Mouse (Mus musculus): ENCODE results near the gene Chaf1a.

DNA sequence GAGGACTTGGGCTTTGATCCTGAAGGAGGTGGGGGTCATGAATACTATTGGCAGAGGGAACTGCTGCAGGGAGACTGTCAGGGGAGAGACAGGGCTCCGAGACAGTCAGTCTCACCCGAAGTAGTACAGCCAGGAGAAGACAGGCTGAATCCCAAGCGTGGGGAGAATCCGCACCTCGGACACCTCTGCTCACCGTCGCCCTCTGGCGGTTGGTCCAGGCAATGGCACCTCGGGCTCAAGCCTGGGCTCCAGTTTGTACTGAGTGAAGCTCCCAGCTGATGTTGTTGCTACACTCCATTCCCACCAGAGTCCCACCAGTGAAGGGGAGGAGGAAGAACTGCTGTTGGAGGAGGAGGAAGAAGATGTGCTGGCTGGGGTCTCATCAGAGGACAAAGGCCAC lies 29.6 kb upstream of the Chaf1a start:
- no peak for TF ChIP-seq POLR2A (IDR thresholded peaks at IDR 0.05; ENCODE audit: borderline replicate concordance, extremely low read depth, low read depth, low read length)
- peak; percentile 97 for TF ChIP-seq CTCF (IDR thresholded peaks at IDR 0.05; ENCODE audit: insufficient read depth, low read length)
